Mouse (Mus musculus): ENCODE data around the gene Pdzk1ip1. TPM values are rescaled to one million over a fixed set of nuclear protein-coding genes. Genes with fewer than 3 reads are reported as not detected.

Gene Pdzk1ip1
- total and polyA plus RNA-seq, 3 experiments = 0.14 TPM; not detected in 2

- no peak for TF ChIP-seq KAT2A (conservative IDR thresholded peaks at IDR 0.05; ENCODE audit: low read depth, low read length)
- no peak for TF ChIP-seq EP300 (IDR thresholded peaks at IDR 0.05; ENCODE audit: low read depth in 1 of 2, low read length in 2 of 2)
- no peak for TF ChIP-seq ZKSCAN1 (IDR thresholded peaks at IDR 0.05; ENCODE audit: low read depth, low read length)
- no peak for TF ChIP-seq RCOR1 (IDR thresholded peaks at IDR 0.05; ENCODE audit: low read depth, low read length)
Measured at GRCm38 (mm10) chr4:115096435-115097145, 8.1 kb downstream of the Pdzk1ip1 start (continued).

- H3K9ac ChIP-seq (ENCODE audit: control insufficient read depth, low read depth, low read length, poor library complexity, severe bottlenecking) = peak overlapping the region; percentile 57
- TF ChIP-seq RAD21 (IDR thresholded peaks at IDR 0.05; ENCODE audit: low read depth, low read length) = peak; percentile 62
- TF ChIP-seq SIN3A (IDR thresholded peaks at IDR 0.05; ENCODE audit: low read length) = peak; percentile 36; the same call in 1 of the 2 replicates
- peak; percentile 54 to 74 (median 67) for TF ChIP-seq CTCF (IDR thresholded peaks at IDR 0.05 in 2 of 3, conservative IDR thresholded peaks at IDR 0.05 in 1 of 3; ENCODE audit: control insufficient read depth in 1 of 3, insufficient read depth in 1 of 3, low read depth in 2 of 3, low read length in 3 of 3, poor library complexity in 1 of 3, severe bottlenecking in 1 of 3)
- peak; percentile 5; the same call in 1 of the 2 replicates for TF ChIP-seq USF1 (IDR thresholded peaks at IDR 0.05; ENCODE audit: low read depth, low read length)
- TF ChIP-seq MXI1 (IDR thresholded peaks at IDR 0.05; ENCODE audit: low read depth, low read length) = 0 out of 2 replicates have a peak, but pooled peaks have one; percentile 4
- TF ChIP-seq ZNF384 (IDR thresholded peaks at IDR 0.05; ENCODE audit: low read depth, low read length) = peak; percentile 38; the same call in 1 of the 2 replicates
- no peak for TF ChIP-seq CHD1 (IDR thresholded peaks at IDR 0.05; ENCODE audit: low read depth, low read length)
- peak; percentile 76 for TF ChIP-seq SMC3 (IDR thresholded peaks at IDR 0.05; ENCODE audit: low read depth, low read length)
- TF ChIP-seq UBTF (IDR thresholded peaks at IDR 0.05; ENCODE audit: borderline replicate concordance, insufficient read depth, low read depth, low read length) = no peak
- peak; percentile 61 for TF ChIP-seq ZC3H11A (IDR thresholded peaks at IDR 0.05; ENCODE audit: low read depth, low read length)
Measured at GRCm38 (mm10) chr4:115097146-115097496, 8.6 kb downstream of the Pdzk1ip1 start.

GRCm38 (mm10) chr4:115101682-115102081 lies 13.2 kb downstream of the Pdzk1ip1 start:
- Histone ChIP-seq H3K9ac (ENCODE audit: control insufficient read depth, low read depth, low read length, poor library complexity, severe bottlenecking) (no peak overlapping the region), H3K36me3 (ENCODE audit: control insufficient read depth in 1 of 2, insufficient read depth in 2 of 2, low read length in 2 of 2) (peaks cover 0 to 2% of the 10 kb centered on the region in 2 experiments; a peak in 2 of 4 replicates), H3K79me2 (ENCODE audit: control insufficient read depth, insufficient read depth, low read length, poor library complexity) (no peaks in the 10 kb centered on the region), H3K4me3 (ENCODE audit: control insufficient read depth in 1 of 2, insufficient read depth in 1 of 2, low read depth in 2 of 2, low read length in 2 of 2) (no peak overlapping the region), H3K4me1 (ENCODE audit: control insufficient read depth in 1 of 2, insufficient read depth in 2 of 2, low read length in 2 of 2) (peaks cover 3 to 17% of the 10 kb centered on the region in 2 experiments; a peak in 3 of 4 replicates), H3K9me3 (replicated peaks; ENCODE audit: insufficient read depth, low read length) (no peaks in the 10 kb centered on the region), H3K27ac (ENCODE audit: control insufficient read depth, low read depth, low read length) (no peak overlapping the region), H3K27me3 (ENCODE audit: control insufficient read depth in 1 of 2, insufficient read depth in 2 of 2, low read length in 2 of 2) (no peaks in the 10 kb centered on the region)
- peak; percentile 79 for DNase-seq (ENCODE audit: low read depth, low spot score)
- no peak for TF ChIP-seq NELFE (IDR thresholded peaks at IDR 0.05; ENCODE audit: low read depth, low read length)
- TF ChIP-seq MAX (IDR thresholded peaks at IDR 0.05; ENCODE audit: low read length) = no peak
- TF ChIP-seq CTCF (IDR thresholded peaks at IDR 0.05 in 2 of 3, conservative IDR thresholded peaks at IDR 0.05 in 1 of 3; ENCODE audit: control insufficient read depth in 1 of 3, insufficient read depth in 1 of 3, low read depth in 2 of 3, low read length in 3 of 3, poor library complexity in 1 of 3, severe bottlenecking in 1 of 3) = peak; percentile 90 to 98 (median 92)
- TF ChIP-seq CHD1 (IDR thresholded peaks at IDR 0.05; ENCODE audit: low read depth, low read length) = no peak
- peak; percentile 87 for TF ChIP-seq RAD21 (IDR thresholded peaks at IDR 0.05; ENCODE audit: low read depth, low read length)
- TF ChIP-seq ZC3H11A (IDR thresholded peaks at IDR 0.05; ENCODE audit: low read depth, low read length) = peak; percentile 65
- no peak for TF ChIP-seq ZMIZ1 (IDR thresholded peaks at IDR 0.05; ENCODE audit: low read depth, low read length)
- no peak for TF ChIP-seq TAL1 (IDR thresholded peaks at IDR 0.05; ENCODE audit: low read length)
- no peak for TF ChIP-seq ZKSCAN1 (IDR thresholded peaks at IDR 0.05; ENCODE audit: low read depth, low read length)
- no peak for TF ChIP-seq GABPA (IDR thresholded peaks at IDR 0.05; ENCODE audit: low read depth, low read length)
- no peak for TF ChIP-seq UBTF (IDR thresholded peaks at IDR 0.05; ENCODE audit: borderline replicate concordance, insufficient read depth, low read depth, low read length)
- no peak for TF ChIP-seq RCOR1 (IDR thresholded peaks at IDR 0.05; ENCODE audit: low read depth, low read length)
- no peak for TF ChIP-seq MYC (IDR thresholded peaks at IDR 0.05; ENCODE audit: low read depth, low read length)
- no peak for TF ChIP-seq HCFC1 (IDR thresholded peaks at IDR 0.05; ENCODE audit: low read depth, low read length)
- no peak for TF ChIP-seq USF2 (IDR thresholded peaks at IDR 0.05; ENCODE audit: borderline replicate concordance in 1 of 2, insufficient read depth in 1 of 2, low read depth in 1 of 2, low read length in 2 of 2)
- TF ChIP-seq POLR2A (IDR thresholded peaks at IDR 0.05; ENCODE audit: control insufficient read depth in 1 of 2, insufficient read depth in 1 of 2, low read depth in 1 of 2, low read length in 2 of 2, poor library complexity in 1 of 2) = no peak
- no peak for TF ChIP-seq TBP (IDR thresholded peaks at IDR 0.05; ENCODE audit: low read depth, low read length)
- TF ChIP-seq BHLHE40 (IDR thresholded peaks at IDR 0.05; ENCODE audit: borderline replicate concordance, low read depth, low read length) = no peak
- no peak for TF ChIP-seq MAFK (IDR thresholded peaks at IDR 0.05; ENCODE audit: borderline replicate concordance, low read depth, low read length)

More at GRCm38 (mm10) chr4:115097146-115097496, 8.6 kb downstream of the Pdzk1ip1 start:
- Histone ChIP-seq H3K36me3 (ENCODE audit: control insufficient read depth in 1 of 2, insufficient read depth in 2 of 2, low read length in 2 of 2) (peaks cover 0 to 14% of the 10 kb centered on the region in 2 experiments; a peak in 2 of 4 replicates), H3K79me2 (ENCODE audit: control insufficient read depth, insufficient read depth, low read length, poor library complexity) (no peaks in the 10 kb centered on the region), H3K4me1 (ENCODE audit: control insufficient read depth in 1 of 2, insufficient read depth in 2 of 2, low read length in 2 of 2) (peaks cover 3 to 37% of the 10 kb centered on the region in 2 experiments), H3K4me3 (ENCODE audit: control insufficient read depth in 1 of 2, insufficient read depth in 1 of 2, low read depth in 2 of 2, low read length in 2 of 2) (peak overlapping the region; percentile 43 to 53), H3K9me3 (replicated peaks; ENCODE audit: insufficient read depth, low read length) (no peaks in the 10 kb centered on the region), H3K27me3 (ENCODE audit: control insufficient read depth in 1 of 2, insufficient read depth in 2 of 2, low read length in 2 of 2) (no peaks in the 10 kb centered on the region), H3K27ac (ENCODE audit: control insufficient read depth, low read depth, low read length) (peak overlapping the region; percentile 73)
- peak; percentile 44 for DNase-seq (ENCODE audit: low read depth, low spot score)
